Mouse (Mus musculus) embryonic facial prominence, embryonic 14.5 days (tissue): ENCODE measurements around the gene Rrp1. TPM values are rescaled to one million over a fixed set of nuclear protein-coding genes. Genes with fewer than 3 reads are reported as not detected.
A peak's percentile ranks its signal among the peaks of the same experiment; 100 is the strongest.

Experiments used
- ATAC-seq: fragments of 200-750 bp; cut with Nextera tagmentation; 2 replicates; pipeline ENCODE4 v1.8.0; 2017; ENCODE audit warnings: low read depth, moderate number of reproducible peaks, moderate TSS enrichment
- DNase-seq: peaks from one replicate; pipeline ENCODE4 v3.0.0-alpha.2; 2015; ENCODE audit warnings: low spot score
- H3K27ac ChIP-seq: fragments of 300-500 bp; sonication (generic); replicated peaks from 2 replicates; pipeline ENCODE4 v1.5.1; 2014; ENCODE audit warnings: low read depth, mild to moderate bottlenecking, low read length, moderate library complexity
- H3K27me3 ChIP-seq: fragments of 300-500 bp; sonication (generic); replicated peaks from 2 replicates; pipeline ENCODE4 v1.6.1; 2014; ENCODE audit warnings: low read length; ENCODE audit not compliant: control insufficient read depth, insufficient read depth
- H3K36me3 ChIP-seq: fragments of 300-500 bp; sonication (generic); 2 replicates; pipeline ENCODE4 v1.6.1; 2014; ENCODE audit warnings: low read length, mixed read lengths; ENCODE audit not compliant: control insufficient read depth, insufficient read depth
- H3K4me1 ChIP-seq: fragments of 300-500 bp; sonication (generic); 2 replicates; pipeline ENCODE4 v1.6.1; 2014; ENCODE audit warnings: antibody characterized with exemption, low read length; ENCODE audit not compliant: control insufficient read depth, insufficient read depth
- H3K4me2 ChIP-seq: fragments of 300-500 bp; sonication (generic); 2 replicates; pipeline ENCODE4 v1.6.1; 2014; ENCODE audit warnings: low read depth, mild to moderate bottlenecking, low read length, moderate library complexity, mixed read lengths
- H3K4me3 ChIP-seq: fragments of 300-500 bp; sonication (generic); 2 replicates; pipeline ENCODE4 v1.5.1; 2014; ENCODE audit warnings: low read depth, mild to moderate bottlenecking, low read length
- H3K9ac ChIP-seq: fragments of 300-500 bp; sonication (generic); 2 replicates; pipeline ENCODE4 v1.6.1; 2014; ENCODE audit warnings: low read depth, mild to moderate bottlenecking, low read length, moderate library complexity, mixed read lengths
- H3K9me3 ChIP-seq: fragments of 300-500 bp; sonication (generic); 2 replicates; pipeline ENCODE4 v1.6.1; 2016; ENCODE audit warnings: low read length; ENCODE audit not compliant: control insufficient read depth
- WGBS: fragments of 180-500 bp; shearing (Covaris S2); extraction: QIAGEN DNeasy Blood & Tissue Kit; methylation state at CpG from one replicate; pipeline ENCODE4 v1.1.7; 2014; 5-methylcytosine and 5-hydroxymethylcytosine counted together
- polyA plus RNA-seq: library from polyadenylated mRNA; unstranded; fragments of >200 nt; fragmentation: Nextera tagmentation; extraction: Ambion mirVana; gene quantifications from 2 replicates; pipeline ENCODE4 v1.2.1, GENCODE M21; 2014

The Rrp1 gene
- polyA plus RNA-seq, 1 experiment from 2014 or later: 204 TPM

DNA sequence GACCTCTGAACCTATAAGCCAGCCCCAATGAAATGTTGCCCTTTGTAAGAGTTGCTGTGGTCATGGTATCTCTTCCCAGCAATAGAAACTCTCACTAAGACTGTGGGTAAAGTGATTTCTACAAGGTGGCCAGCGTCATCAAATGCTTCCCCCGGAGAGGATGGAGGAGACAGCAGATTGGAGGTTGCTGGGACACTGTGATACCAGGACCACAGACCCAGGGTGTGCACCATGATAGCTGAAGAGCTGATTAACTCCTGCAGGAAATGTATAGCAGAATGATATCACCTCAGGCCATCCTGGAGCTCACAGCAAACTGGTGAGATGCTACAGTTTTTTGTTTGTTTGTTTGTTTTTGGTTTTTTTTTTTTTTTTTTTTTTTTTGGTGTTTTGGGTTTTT lies 16.9 kb upstream of the Rrp1 start:
- peaks cover 19% of the 10 kb centered on the region for H3K36me3 ChIP-seq
- no peaks in the 10 kb centered on the region for H3K27me3 ChIP-seq
- H3K9ac ChIP-seq: no peak overlapping the region
- H3K27ac ChIP-seq: no peak overlapping the region
- no peak overlapping the region for H3K4me3 ChIP-seq
- no peak for ATAC-seq
- DNase-seq: no peak
- H3K4me2 ChIP-seq: no peak overlapping the region
- WGBS: 90% methylated on average over 2 of the region's 2 CpGs
- no peaks in the 10 kb centered on the region for H3K9me3 ChIP-seq
- H3K4me1 ChIP-seq: peaks cover 4% of the 10 kb centered on the region; the same call in 1 of the 2 replicates

DNA sequence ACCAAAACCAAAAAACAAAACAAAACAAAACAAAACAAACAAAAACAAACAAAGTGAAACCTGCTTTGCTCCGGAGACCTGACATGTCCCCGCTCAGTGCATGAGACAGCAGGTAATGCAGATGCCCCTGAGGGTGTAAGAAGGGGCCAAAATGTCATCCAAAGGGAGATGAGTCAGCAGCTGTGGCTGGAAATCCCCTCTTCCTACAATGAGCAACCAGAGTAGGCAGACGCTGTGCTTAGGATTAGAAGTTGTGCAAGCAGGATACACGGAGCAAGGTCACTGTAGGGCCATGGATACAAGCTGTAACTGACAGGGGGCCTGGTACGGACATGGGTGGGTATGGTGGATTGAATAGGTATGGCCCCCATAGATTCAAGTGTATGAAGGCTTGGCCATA lies 16.3 kb upstream of the Rrp1 start:
- H3K9ac ChIP-seq: no peak overlapping the region

DNA sequence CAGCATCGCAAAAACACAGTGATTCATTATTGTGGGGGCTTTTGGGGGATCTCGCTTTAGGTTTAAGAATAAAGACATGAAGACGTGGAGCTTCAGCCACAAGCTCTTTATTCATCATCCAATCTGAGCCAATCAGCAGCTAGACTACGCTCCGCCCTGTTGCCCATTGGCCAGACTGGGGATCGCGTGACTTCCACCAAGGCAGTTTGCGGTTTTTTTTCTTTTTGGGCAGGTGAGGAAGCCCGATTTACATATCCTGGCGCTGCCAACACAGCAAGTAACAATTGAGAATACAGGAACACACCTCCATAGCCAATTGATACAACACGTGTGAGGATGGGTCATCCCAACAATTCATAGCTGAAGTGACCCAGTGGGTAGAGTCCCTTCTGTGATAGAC lies 15.2 kb upstream of the Rrp1 start:
- Histone ChIP-seq H3K9ac (no peak overlapping the region), H3K9me3 (no peaks in the 10 kb centered on the region), H3K4me1 (peaks cover 4% of the 10 kb centered on the region; the same call in 1 of the 2 replicates), H3K27me3 (no peaks in the 10 kb centered on the region), H3K4me3 (no peak overlapping the region), H3K27ac (no peak overlapping the region), H3K4me2 (no peak overlapping the region), H3K36me3 (peaks cover 19% of the 10 kb centered on the region)
- 93% methylated on average over 11 of the region's 11 CpGs for WGBS
- DNase-seq (no peak), ATAC-seq (no peak)

More for the DNA sequence above, 16.3 kb upstream of the Rrp1 start:
- H3K4me2 ChIP-seq: no peak overlapping the region
- H3K27me3 ChIP-seq: no peaks in the 10 kb centered on the region
- H3K36me3 ChIP-seq: peaks cover 19% of the 10 kb centered on the region
- H3K9me3 ChIP-seq: no peaks in the 10 kb centered on the region
- DNase-seq: no peak
- H3K4me1 ChIP-seq: peaks cover 4% of the 10 kb centered on the region; the same call in 1 of the 2 replicates
- H3K4me3 ChIP-seq: no peak overlapping the region
- ATAC-seq: no peak
- H3K27ac ChIP-seq: no peak overlapping the region
- WGBS: 80% methylated on average over 5 of the region's 5 CpGs

DNA sequence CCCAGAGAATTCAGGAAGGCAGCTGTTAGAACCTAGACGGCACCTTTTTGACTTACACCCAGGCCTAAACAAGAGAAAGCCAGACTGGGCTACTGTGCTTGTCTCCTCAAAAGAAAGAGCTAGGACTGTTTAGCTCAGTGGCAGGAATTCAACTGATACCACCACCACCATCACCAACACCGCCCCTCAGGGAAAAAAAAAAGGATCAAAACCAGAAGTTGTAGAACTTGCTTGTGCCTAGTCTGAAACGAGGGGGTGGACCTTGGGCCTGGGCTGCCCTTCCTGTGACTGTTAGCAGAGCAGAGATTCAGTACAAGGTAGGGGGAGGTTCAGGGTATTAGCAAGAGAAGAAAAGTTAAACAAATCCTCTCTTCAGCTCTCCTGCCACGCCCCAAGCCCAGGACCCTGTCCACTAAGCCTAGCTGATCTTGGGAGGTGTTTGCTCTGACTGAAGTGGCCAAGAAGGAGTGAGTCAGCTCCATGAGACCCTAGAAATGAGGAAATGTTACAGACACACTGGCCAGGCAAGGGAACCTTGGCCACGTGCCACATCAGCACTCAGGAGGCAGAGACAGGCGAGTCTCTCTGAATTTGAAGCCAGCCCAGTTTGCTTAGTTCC lies 13.4 kb upstream of the Rrp1 start:
- peak overlapping the region; percentile 88 for H3K9ac ChIP-seq
- no peaks in the 10 kb centered on the region for H3K27me3 ChIP-seq
- peak; percentile 40 for DNase-seq
- no peaks in the 10 kb centered on the region for H3K9me3 ChIP-seq
- H3K4me3 ChIP-seq: peak overlapping the region; percentile 72
- H3K4me1 ChIP-seq: peaks cover 4% of the 10 kb centered on the region; the same call in 1 of the 2 replicates
- peak overlapping the region; percentile 54 for H3K4me2 ChIP-seq
- peak; percentile 24; the same call in 1 of the 2 replicates for ATAC-seq
- H3K36me3 ChIP-seq: peaks cover 19% of the 10 kb centered on the region
- 43% methylated on average over 6 of the region's 6 CpGs for WGBS
- H3K27ac ChIP-seq: peak overlapping the region; percentile 66

DNA sequence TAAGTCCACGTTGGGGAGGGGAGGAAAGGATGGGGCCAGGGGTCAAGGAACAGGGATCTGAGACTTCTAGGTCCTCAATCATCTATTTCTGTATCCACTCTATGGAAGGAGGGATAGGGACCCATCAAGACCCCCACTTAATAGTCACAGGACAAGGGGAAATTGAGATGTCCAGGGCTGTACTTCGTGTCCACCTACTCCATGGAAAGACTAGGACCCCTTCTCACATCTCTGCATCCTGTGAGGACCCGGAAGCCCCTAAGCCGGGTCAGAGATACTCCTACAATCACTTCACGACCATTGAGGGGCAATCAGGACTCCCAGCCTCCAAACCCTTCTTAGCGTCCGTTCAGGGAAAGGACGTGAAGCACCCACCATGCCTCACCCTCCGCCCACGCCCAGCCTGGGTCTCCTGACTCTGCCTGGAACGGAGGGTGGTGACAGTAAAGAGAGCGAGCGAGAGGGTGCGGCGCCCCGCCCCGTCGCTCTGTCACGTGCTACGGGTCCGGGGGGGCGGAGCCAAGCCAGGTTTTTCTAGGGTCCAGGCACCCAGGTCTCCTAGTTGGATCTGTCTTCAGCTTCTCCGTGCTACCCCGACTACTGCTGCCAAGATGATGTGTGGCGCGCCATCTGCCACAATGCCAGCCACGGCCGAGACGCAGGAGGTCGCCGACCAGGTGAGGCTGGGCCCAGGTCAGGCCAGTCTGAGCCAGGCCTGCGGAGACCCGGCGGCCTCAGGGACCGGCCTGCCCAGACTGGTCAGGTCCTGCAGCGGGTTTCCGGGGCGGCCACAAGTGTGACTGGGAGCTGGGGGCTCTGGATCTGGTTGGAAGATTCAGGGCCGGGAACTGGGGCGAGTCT lies 12.6 kb upstream of the Rrp1 start, which contains the start of gene Cstb:
Gene Cstb (plus strand): TSS at position 489 of the 861 bp plus-strand sequence.
- Histone ChIP-seq H3K36me3 (peaks cover 19% of the 10 kb centered on the region), H3K4me2 (peak within 1 kb of the TSS; percentile 54), H3K27ac (peak within 1 kb of the TSS; percentile 66), H3K9ac (peak within 1 kb of the TSS; percentile 88), H3K27me3 (no peaks in the 10 kb centered on the region), H3K4me1 (peaks cover 4% of the 10 kb centered on the region; the same call in 1 of the 2 replicates), H3K4me3 (peak within 1 kb of the TSS; percentile 72), H3K9me3 (no peaks in the 10 kb centered on the region)
- peak; percentile 90 for DNase-seq
- ATAC-seq: peak; percentile 93
- 2% methylated on average over 23 of the region's 40 CpGs for WGBS

DNA sequence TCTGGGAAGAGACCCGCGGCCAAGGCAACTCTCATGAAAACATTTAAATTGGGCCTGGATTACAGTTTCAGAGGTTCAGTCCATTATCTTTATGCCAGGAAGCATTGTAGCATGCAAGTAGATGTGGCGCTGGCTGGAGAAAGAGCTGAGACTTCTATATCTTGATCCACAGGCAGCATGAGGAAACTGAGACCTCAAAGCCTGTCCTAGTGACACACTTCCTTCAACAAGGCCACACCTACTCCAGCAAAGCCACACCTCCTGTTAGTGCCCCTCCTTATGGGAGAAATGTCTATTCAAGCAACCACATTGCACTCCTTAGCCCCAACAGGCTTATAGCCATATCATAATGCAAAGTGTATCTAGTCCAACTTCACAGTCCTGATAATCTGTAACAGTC lies 9.8 kb upstream of the Rrp1 start:
- Histone ChIP-seq H3K4me1 (peaks cover 4% of the 10 kb centered on the region; the same call in 1 of the 2 replicates), H3K9me3 (no peaks in the 10 kb centered on the region), H3K4me3 (no peak overlapping the region), H3K36me3 (peaks cover 8% of the 10 kb centered on the region), H3K9ac (no peak overlapping the region), H3K4me2 (no peak overlapping the region), H3K27me3 (no peaks in the 10 kb centered on the region), H3K27ac (no peak overlapping the region)
- ATAC-seq: no peak
- 90% methylated on average over 3 of the region's 3 CpGs for WGBS
- DNase-seq: no peak

DNA sequence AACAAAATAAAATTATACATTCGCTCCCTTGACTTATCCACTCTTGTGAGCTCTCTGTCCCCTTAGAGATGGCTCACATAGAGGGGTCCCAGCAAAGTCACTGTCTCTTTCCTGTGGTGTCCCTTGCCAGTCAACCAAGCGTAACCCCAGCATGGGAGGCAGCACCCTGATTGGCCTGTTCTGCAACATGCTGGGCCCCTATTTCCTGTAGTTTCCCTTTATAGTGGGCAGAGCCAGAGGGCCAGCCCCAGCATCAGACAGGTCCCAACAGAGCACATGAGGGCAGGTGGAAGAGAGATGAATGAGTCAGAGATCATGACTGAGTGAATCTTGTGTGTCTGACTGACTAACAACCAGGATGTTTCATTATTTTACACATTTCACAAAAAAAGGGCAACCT lies 8.1 kb upstream of the Rrp1 start:
- H3K9me3 ChIP-seq: no peaks in the 10 kb centered on the region
- no peak overlapping the region for H3K4me3 ChIP-seq
- H3K4me1 ChIP-seq: peaks cover 4% of the 10 kb centered on the region; the same call in 1 of the 2 replicates
- no peak for DNase-seq
- no peak for ATAC-seq
- H3K9ac ChIP-seq: no peak overlapping the region
- 87% methylated on average over 2 of the region's 2 CpGs for WGBS
- no peak overlapping the region for H3K27ac ChIP-seq
- no peaks in the 10 kb centered on the region for H3K36me3 ChIP-seq
- H3K27me3 ChIP-seq: no peaks in the 10 kb centered on the region
- H3K4me2 ChIP-seq: no peak overlapping the region

DNA sequence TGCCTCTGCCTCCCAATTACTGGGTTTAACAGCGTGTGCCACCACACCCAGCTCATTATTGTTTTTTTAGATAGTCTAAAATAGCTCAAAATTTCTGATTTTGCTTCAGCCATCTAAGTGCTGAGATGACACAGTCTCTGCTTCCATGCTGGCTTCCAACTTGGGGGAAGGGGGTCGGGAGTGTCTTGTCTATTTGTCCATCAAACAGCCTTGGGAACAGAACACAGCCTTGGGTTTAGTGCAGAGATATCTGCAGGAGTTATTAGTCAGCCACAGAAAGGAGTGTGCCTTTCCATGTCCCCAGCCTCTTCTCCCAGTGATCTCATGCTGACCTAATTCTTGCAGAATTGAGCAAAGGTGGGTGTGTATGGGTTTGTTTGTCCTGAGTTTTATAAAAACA lies 5.9 kb upstream of the Rrp1 start:
- ATAC-seq (no peak), DNase-seq (no peak)
- H3K4me2 ChIP-seq: no peak overlapping the region
- H3K4me1 ChIP-seq: no peaks in the 10 kb centered on the region
- 79% methylated on average over 2 of the region's 2 CpGs for WGBS
- no peak overlapping the region for H3K4me3 ChIP-seq
- H3K9me3 ChIP-seq: no peaks in the 10 kb centered on the region
- H3K27ac ChIP-seq: no peak overlapping the region
- H3K27me3 ChIP-seq: no peaks in the 10 kb centered on the region
- no peaks in the 10 kb centered on the region for H3K36me3 ChIP-seq
- H3K9ac ChIP-seq: no peak overlapping the region
